Mouse (Mus musculus): ENCODE measurements around the gene Trim33.

Trim33 gene

GRCm38 (mm10) chr3:103401342-103402098 lies 122.4 kb downstream of the Trim33 start:
- no peak for DNase-seq

GRCm38 (mm10) chr3:103402212-103402611 lies 123.1 kb downstream of the Trim33 start:
- no peak for DNase-seq

GRCm38 (mm10) chr3:103405135-103405534 lies 126.0 kb downstream of the Trim33 start:
- no peak for DNase-seq

GRCm38 (mm10) chr3:103405871-103406765 lies 127.0 kb downstream of the Trim33 start:
- DNase-seq, result no peak

All from lung, adult 18-20 months (tissue).